Mouse (Mus musculus) limb, embryonic 13.5 days (tissue): ENCODE measurements around the gene Gm28048. TPM values are rescaled to one million over a fixed set of nuclear protein-coding genes. Genes with fewer than 3 reads are reported as not detected.

ENCODE experiments used
- ATAC-seq: fragments of 200-750 bp; cut with Nextera tagmentation; 2 replicates; pipeline ENCODE4 v1.8.0; 2017; ENCODE audit warnings: low read depth, moderate number of reproducible peaks, moderate TSS enrichment; ENCODE audit not compliant: low FRiP score
- H3K27ac ChIP-seq: fragments of 300-500 bp; sonication (generic); 2 replicates; pipeline ENCODE4 v1.5.1; 2015; ENCODE audit warnings: inconsistent platforms, mild to moderate bottlenecking, moderate library complexity
- H3K27me3 ChIP-seq: fragments of 300-500 bp; sonication (generic); 2 replicates; pipeline ENCODE4 v1.6.1; 2015; ENCODE audit warnings: mild to moderate bottlenecking, inconsistent platforms
- H3K36me3 ChIP-seq: fragments of 300-500 bp; sonication (generic); 2 replicates; pipeline ENCODE4 v1.6.1; 2015; ENCODE audit warnings: inconsistent platforms, mild to moderate bottlenecking, moderate library complexity
- H3K4me1 ChIP-seq: fragments of 300-500 bp; sonication (generic); 2 replicates; pipeline ENCODE4 v1.6.1; 2015; ENCODE audit warnings: inconsistent platforms
- H3K4me2 ChIP-seq: fragments of 300-500 bp; sonication (generic); replicated peaks from 2 replicates; pipeline ENCODE4 v1.6.1; 2015; ENCODE audit warnings: inconsistent platforms, mild to moderate bottlenecking, moderate library complexity
- H3K4me3 ChIP-seq: fragments of 300-500 bp; sonication (generic); 2 replicates; pipeline ENCODE4 v1.5.1; 2015; ENCODE audit warnings: moderate library complexity, mild to moderate bottlenecking, inconsistent platforms
- H3K9ac ChIP-seq: fragments of 300-500 bp; sonication (generic); 2 replicates; pipeline ENCODE4 v1.6.1; 2015; ENCODE audit warnings: mild to moderate bottlenecking, inconsistent platforms
- H3K9me3 ChIP-seq: fragments of 300-500 bp; sonication (generic); 2 replicates; pipeline ENCODE4 v1.6.1; 2016; ENCODE audit warnings: inconsistent platforms
- WGBS: fragments of 180-500 bp; shearing (Covaris S2); methylation state at CpG from one replicate; pipeline ENCODE4 v1.1.7; 2015; 5-methylcytosine and 5-hydroxymethylcytosine counted together
- polyA plus RNA-seq: library from polyadenylated mRNA; unstranded; fragments of >200 nt; fragmentation: Nextera tagmentation; extraction: Ambion mirVana; gene quantifications from 2 replicates; pipeline ENCODE4 v1.2.1, GENCODE M21; 2015

The Gm28048 gene
- polyA plus RNA-seq, 1 experiment from 2014 or later: 7.6 TPM

- Histone ChIP-seq H3K4me3 (no peak overlapping the region), H3K36me3 (peaks cover 22% of the 10 kb centered on the region), H3K4me2 (no peak overlapping the region), H3K27me3 (no peaks in the 10 kb centered on the region), H3K9ac (no peak overlapping the region), H3K4me1 (0 out of 2 replicates have a peak, but pooled peaks cover 2% of the 10 kb centered on the region), H3K9me3 (peaks cover 28% of the 10 kb centered on the region), H3K27ac (no peak overlapping the region)
- 86% methylated on average over 4 of the region's 4 CpGs for WGBS
- no peak for ATAC-seq
Observed at GRCm38 (mm10) chr11:22965503-22965902, 16.4 kb downstream of the Gm28048 start.

GRCm38 (mm10) chr11:22964401-22964800 is 17.5 kb downstream of the Gm28048 start:
- Histone ChIP-seq H3K9me3 (peaks cover 22% of the 10 kb centered on the region), H3K27me3 (no peaks in the 10 kb centered on the region), H3K27ac (no peak overlapping the region; the same call in 1 of the 2 replicates), H3K4me1 (0 out of 2 replicates have a peak, but pooled peaks cover 2% of the 10 kb centered on the region), H3K9ac (no peak overlapping the region), H3K36me3 (peaks cover 17% of the 10 kb centered on the region), H3K4me2 (no peak overlapping the region), H3K4me3 (no peak overlapping the region)
- WGBS: 81% methylated on average over 4 of the region's 4 CpGs
- no peak for ATAC-seq

GRCm38 (mm10) chr11:22962101-22962500 is 19.8 kb downstream of the Gm28048 start:
- WGBS: 73% methylated on average over 1 of the region's 1 CpGs
- Histone ChIP-seq H3K4me2 (no peak overlapping the region), H3K27me3 (no peaks in the 10 kb centered on the region), H3K9ac (no peak overlapping the region), H3K9me3 (peaks cover 10% of the 10 kb centered on the region), H3K4me1 (0 out of 2 replicates have a peak, but pooled peaks cover 2% of the 10 kb centered on the region), H3K27ac (no peak overlapping the region), H3K36me3 (peaks cover 6% of the 10 kb centered on the region), H3K4me3 (no peak overlapping the region)
- peak; percentile 11; the same call in 1 of the 2 replicates for ATAC-seq

- Histone ChIP-seq H3K4me2 (no peak overlapping the region), H3K36me3 (peaks cover 16% of the 10 kb centered on the region), H3K4me1 (no peaks in the 10 kb centered on the region), H3K27me3 (no peaks in the 10 kb centered on the region), H3K9me3 (no peaks in the 10 kb centered on the region), H3K9ac (no peak overlapping the region), H3K27ac (no peak overlapping the region), H3K4me3 (no peak overlapping the region)
- no peak for ATAC-seq
- 91% methylated on average over 4 of the region's 4 CpGs for WGBS
Observed at GRCm38 (mm10) chr11:22957791-22958374, 24.0 kb downstream of the Gm28048 start.

- peaks cover 24% of the 10 kb centered on the region for H3K36me3 ChIP-seq
- H3K4me1 ChIP-seq: no peaks in the 10 kb centered on the region
- WGBS: 80% methylated on average over 4 of the region's 4 CpGs
- no peaks in the 10 kb centered on the region for H3K9me3 ChIP-seq
- no peaks in the 10 kb centered on the region for H3K27me3 ChIP-seq
- no peak overlapping the region for H3K27ac ChIP-seq
- H3K9ac ChIP-seq: no peak overlapping the region
- H3K4me2 ChIP-seq: no peak overlapping the region
- no peak overlapping the region for H3K4me3 ChIP-seq
- no peak for ATAC-seq
Observed at GRCm38 (mm10) chr11:22956830-22957229, 25.1 kb downstream of the Gm28048 start.

- 94% methylated on average over 6 of the region's 6 CpGs for WGBS
- Histone ChIP-seq H3K4me2 (no peak overlapping the region), H3K4me1 (no peaks in the 10 kb centered on the region), H3K9ac (no peak overlapping the region), H3K9me3 (no peaks in the 10 kb centered on the region), H3K36me3 (peaks cover 24% of the 10 kb centered on the region), H3K4me3 (no peak overlapping the region), H3K27ac (no peak overlapping the region), H3K27me3 (no peaks in the 10 kb centered on the region)
- no peak for ATAC-seq
Observed at GRCm38 (mm10) chr11:22956346-22956745, 25.5 kb downstream of the Gm28048 start.

GRCm38 (mm10) chr11:22952668-22953067 is 29.2 kb downstream of the Gm28048 start:
- no peak overlapping the region for H3K9ac ChIP-seq
- H3K4me2 ChIP-seq: no peak overlapping the region
- H3K27me3 ChIP-seq: no peaks in the 10 kb centered on the region
- H3K9me3 ChIP-seq: no peaks in the 10 kb centered on the region
- 84% methylated on average over 7 of the region's 7 CpGs for WGBS
- H3K36me3 ChIP-seq: peaks cover 24% of the 10 kb centered on the region
- ATAC-seq: no peak
- no peaks in the 10 kb centered on the region for H3K4me1 ChIP-seq
- no peak overlapping the region for H3K4me3 ChIP-seq
- no peak overlapping the region for H3K27ac ChIP-seq

- Histone ChIP-seq H3K27me3 (no peaks in the 10 kb centered on the region), H3K4me3 (no peak overlapping the region), H3K4me2 (no peak overlapping the region), H3K9ac (no peak overlapping the region), H3K27ac (no peak overlapping the region), H3K36me3 (peaks cover 15% of the 10 kb centered on the region), H3K9me3 (no peaks in the 10 kb centered on the region), H3K4me1 (no peaks in the 10 kb centered on the region)
- WGBS: 92% methylated on average over 6 of the region's 6 CpGs
- no peak for ATAC-seq
Observed at GRCm38 (mm10) chr11:22950131-22950530, 31.8 kb downstream of the Gm28048 start.

- no peak overlapping the region for H3K4me3 ChIP-seq
- peaks cover 10% of the 10 kb centered on the region for H3K36me3 ChIP-seq
- H3K4me2 ChIP-seq: no peak overlapping the region
- WGBS: 84% methylated on average over 1 of the region's 1 CpGs
- H3K9me3 ChIP-seq: no peaks in the 10 kb centered on the region
- H3K4me1 ChIP-seq: no peaks in the 10 kb centered on the region
- no peak overlapping the region for H3K9ac ChIP-seq
- H3K27ac ChIP-seq: no peak overlapping the region
- ATAC-seq: no peak
- no peaks in the 10 kb centered on the region for H3K27me3 ChIP-seq
Observed at GRCm38 (mm10) chr11:22949101-22949500, 32.8 kb downstream of the Gm28048 start.

GRCm38 (mm10) chr11:22938983-22939382 is 42.9 kb downstream of the Gm28048 start:
- WGBS: 93% methylated on average over 2 of the region's 2 CpGs
- Histone ChIP-seq H3K9me3 (no peaks in the 10 kb centered on the region), H3K27ac (no peak overlapping the region), H3K4me2 (no peak overlapping the region), H3K36me3 (no peaks in the 10 kb centered on the region), H3K9ac (no peak overlapping the region), H3K4me1 (no peaks in the 10 kb centered on the region), H3K27me3 (no peaks in the 10 kb centered on the region), H3K4me3 (no peak overlapping the region)
- no peak for ATAC-seq

GRCm38 (mm10) chr11:22937716-22938316 is 44.1 kb downstream of the Gm28048 start:
- Histone ChIP-seq H3K36me3 (no peaks in the 10 kb centered on the region), H3K27ac (no peak overlapping the region), H3K9me3 (no peaks in the 10 kb centered on the region), H3K9ac (no peak overlapping the region), H3K4me2 (no peak overlapping the region), H3K4me1 (no peaks in the 10 kb centered on the region), H3K27me3 (no peaks in the 10 kb centered on the region), H3K4me3 (no peak overlapping the region)
- ATAC-seq: no peak
- WGBS: 94% methylated on average over 4 of the region's 4 CpGs

- 66% methylated on average over 5 of the region's 5 CpGs for WGBS
- H3K9ac ChIP-seq: no peak overlapping the region
- no peak for ATAC-seq
- H3K4me3 ChIP-seq: no peak overlapping the region
- H3K36me3 ChIP-seq: no peaks in the 10 kb centered on the region
- H3K4me2 ChIP-seq: no peak overlapping the region
- H3K9me3 ChIP-seq: no peaks in the 10 kb centered on the region
- no peaks in the 10 kb centered on the region for H3K4me1 ChIP-seq
- H3K27ac ChIP-seq: no peak overlapping the region
- H3K27me3 ChIP-seq: no peaks in the 10 kb centered on the region
Observed at GRCm38 (mm10) chr11:22936446-22937125, 45.3 kb downstream of the Gm28048 start.
